12 mouse cellular contexts compared by ENCODE assay signal in the genomic region with DNA sequence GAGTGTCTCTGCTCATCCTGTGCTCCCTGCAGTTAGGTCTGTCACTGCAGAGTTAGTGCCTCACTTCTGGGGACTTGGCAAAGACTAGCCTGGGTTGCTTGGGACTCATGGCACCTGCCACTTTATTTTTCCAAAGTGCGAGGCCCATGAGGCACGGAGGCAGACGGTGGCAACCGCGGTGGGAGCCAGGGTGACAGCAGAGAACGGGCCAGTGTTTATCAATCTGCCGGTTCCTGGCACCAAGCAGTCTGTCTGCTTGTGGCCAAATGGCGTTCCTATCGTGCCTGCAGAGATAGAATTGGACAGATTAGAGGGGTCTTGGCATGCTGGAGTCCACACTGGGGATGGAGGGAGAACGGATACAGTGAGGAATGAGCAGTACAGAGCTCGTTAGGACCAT. TPM values are rescaled to one million over a fixed set of nuclear protein-coding genes. Genes with fewer than 3 reads are reported as not detected.
DNase-seq lines count a peak whose midpoint lies in the region; ATAC-seq lines count a peak whose summit lies in the region.
"Had no signal": no experiment of that assay in that cellular context is flagged by ENCODE, and none has a peak within 500 bp of the region (broad histone marks: within the 10 kb centered on the region; RNA-seq: fewer than 3 reads in every experiment).

No protein-coding gene starts in this region.

- peaks cover 37% of the 10 kb centered on the region for H3K27me3 ChIP-seq in midbrain, embryonic 10.5 days (ENCODE audit: low read depth, poor library complexity, severe bottlenecking)
- no peaks in the 10 kb centered on the region for H3K27me3 ChIP-seq in midbrain, embryonic 11.5 days (ENCODE audit: control insufficient read depth, insufficient read depth, low read length)
- no peaks in the 10 kb centered on the region for H3K27me3 ChIP-seq in liver, embryonic 15.5 days
- H3K27me3 ChIP-seq: megakaryocyte, embryonic 14.5 days had no signal

- WGBS in midbrain, embryonic 10.5 days, result 86% methylated on average over 11 of the region's 11 CpGs
- WGBS in midbrain, embryonic 11.5 days, result 81% methylated on average over 11 of the region's 11 CpGs
- WGBS in liver, embryonic 15.5 days (ENCODE audit: insufficient replicate concordance), result 41% methylated on average over 11 of the region's 11 CpGs

- H3K9me3 ChIP-seq in midbrain, embryonic 10.5 days (replicated peaks), result peaks cover 5% of the 10 kb centered on the region; the same call in 1 of the 2 replicates
- no peaks in the 10 kb centered on the region for H3K9me3 ChIP-seq in midbrain, embryonic 11.5 days (ENCODE audit: control insufficient read depth, low read length)
- H3K9me3 ChIP-seq in liver, embryonic 15.5 days (replicated peaks), result no peaks in the 10 kb centered on the region
- H3K9me3 ChIP-seq: limb, embryonic 12.5 days; megakaryocyte, embryonic 14.5 days had no signal

- no peak overlapping the region for H3K9ac ChIP-seq in midbrain, embryonic 11.5 days (ENCODE audit: low read length)
- no peak overlapping the region for H3K9ac ChIP-seq in liver, embryonic 15.5 days
- H3K9ac ChIP-seq: limb, embryonic 12.5 days had no signal

- peaks cover 78% of the 10 kb centered on the region for H3K4me1 ChIP-seq in midbrain, embryonic 10.5 days
- H3K4me1 ChIP-seq in midbrain, embryonic 11.5 days (ENCODE audit: control insufficient read depth, insufficient read depth, low read length), result peaks cover 33% of the 10 kb centered on the region
- peaks cover 53% of the 10 kb centered on the region for H3K4me1 ChIP-seq in liver, embryonic 15.5 days (replicated peaks)

- peak overlapping the region; percentile 69 for H3K27ac ChIP-seq in midbrain, embryonic 10.5 days (replicated peaks)
- no peak overlapping the region for H3K27ac ChIP-seq in midbrain, embryonic 11.5 days (ENCODE audit: low read depth, low read length)
- H3K27ac ChIP-seq in liver, embryonic 15.5 days (replicated peaks), result no peak overlapping the region
- H3K27ac ChIP-seq: limb, embryonic 12.5 days had no signal

- H3K4me2 ChIP-seq in midbrain, embryonic 11.5 days, result no peak overlapping the region
- peak overlapping the region; percentile 35; the same call in 1 of the 2 replicates for H3K4me2 ChIP-seq in liver, embryonic 15.5 days
- H3K4me2 ChIP-seq: limb, embryonic 12.5 days had no signal

- H3K4me3 ChIP-seq in midbrain, embryonic 10.5 days, result no peak overlapping the region
- H3K4me3 ChIP-seq in midbrain, embryonic 11.5 days (ENCODE audit: low read depth, low read length), result no peak overlapping the region
- H3K4me3 ChIP-seq in liver, embryonic 15.5 days (replicated peaks), result no peak overlapping the region
- H3K4me3 ChIP-seq: limb, embryonic 12.5 days; megakaryocyte, embryonic 14.5 days had no signal

- DNase-seq in heart, postnatal 10 days, result peak; percentile 45 to 53
- DNase-seq in heart, adult 18-20 months, result no peak
- no peak for DNase-seq in midbrain, embryonic 10.5 days (ENCODE audit: low spot score)
- DNase-seq in midbrain, embryonic 11.5 days (ENCODE audit: low spot score, missing footprints), result no peak
- peak; percentile 89 to 95 for DNase-seq in cerebellum, postnatal 10 days
- DNase-seq in retina, embryonic 14.5 days (ENCODE audit: low spot score), result no peak
- DNase-seq in frontal cortex, postnatal 14 days (ENCODE audit: low spot score in 2 of 2), result no peak
- DNase-seq: kidney, postnatal 36 days; thymus, adult 2 months had no signal

- no peak for ATAC-seq in midbrain, embryonic 11.5 days (ENCODE audit: low FRiP score)
- no peak for ATAC-seq in liver, embryonic 15.5 days (ENCODE audit: insufficient read depth)

- intact Hi-C loops in heart, postnatal 10 days (cut with DNase I), result no loop called here

- H3K36me3 ChIP-seq in midbrain, embryonic 10.5 days, result peaks cover 13% of the 10 kb centered on the region
- no peaks in the 10 kb centered on the region for H3K36me3 ChIP-seq in midbrain, embryonic 11.5 days (ENCODE audit: control insufficient read depth, insufficient read depth, low read length)
- 0 out of 2 replicates have a peak, but pooled peaks cover 5% of the 10 kb centered on the region for H3K36me3 ChIP-seq in liver, embryonic 15.5 days (replicated peaks)
- H3K36me3 ChIP-seq: limb, embryonic 12.5 days had no signal

RNA-seq across cellular contexts. Expression of a gene that starts 13.6 kb away (rescaled TPM):
- total RNA-seq in heart, postnatal 10 days (2021), result 1 to 10 TPM; 1.7 to 2.5 TPM
- total RNA-seq in heart, adult 18-20 months (2021), result 1 to 10 TPM; 2.0 to 3.1 TPM
- polyA plus RNA-seq in midbrain, embryonic 10.5 days (2016; fragmentation: Nextera tagmentation; extraction: Ambion mirVana), result 0.89 and 1.0 TPM in 2 replicates
- polyA plus RNA-seq in midbrain, embryonic 11.5 days (2014; fragmentation: Nextera tagmentation; extraction: Ambion mirVana), result 0.63 and 1.2 TPM in 2 replicates
- polyA plus RNA-seq in liver, embryonic 15.5 days (2015; fragmentation: Nextera tagmentation; extraction: Ambion mirVana), result 13.1 and 13.8 TPM in 2 replicates

Comparison
In these comparisons a context has a peak if more than half of its experiments do, and no peak if none do; other contexts are left out.
1. DNase-seq: peak in heart, postnatal 10 days (2 of 2) and cerebellum, postnatal 10 days (2 of 2); none in heart, adult 18-20 months (0 of 2), midbrain, embryonic 10.5 days (single experiment), midbrain, embryonic 11.5 days (single experiment), retina, embryonic 14.5 days (single experiment) and frontal cortex, postnatal 14 days (0 of 2).